Mouse (Mus musculus): ENCODE results near the gene Ddx17. TPM values are rescaled to one million over a fixed set of nuclear protein-coding genes. Genes with fewer than 3 reads are reported as not detected.

The Ddx17 gene
- total RNA-seq, 2 experiments from 2014 or later, result 80.2 to 86.8 TPM

GRCm38 (mm10) chr15:79489463-79489862, 57.1 kb downstream of the Ddx17 start:
- Histone ChIP-seq H3K4me3 (no peak overlapping the region), H3K27ac (no peak overlapping the region)
- TF ChIP-seq CTCF (IDR thresholded peaks at IDR 0.05), result no peak
- DNase-seq, result no peak
- intact Hi-C loops (cut with DNase I), result no loop called here

- H3K4me3 ChIP-seq, result no peak overlapping the region
- intact Hi-C loops (cut with DNase I), result no loop called here
- H3K27ac ChIP-seq, result no peak overlapping the region
- DNase-seq, result no peak
- TF ChIP-seq CTCF (IDR thresholded peaks at IDR 0.05), result no peak
These were observed 65.3 kb downstream of the Ddx17 start for GRCm38 (mm10) chr15:79481181-79481688.

Small RNA genes lying within 50 kb of the gene (microRNA-seq; reads per million reads assigned to microRNA genes)
- not detected for gene Gm27903

Other genes starting within 250 kb of the Ddx17 start
- 10 to 100 TPM; 19.4 to 20.1 TPM for gene Pla2g6, start 218.4 kb downstream of the Ddx17 start, total RNA-seq (2021)
- 1 to 10 TPM; 4.0 to 8.8 TPM for gene Maff, start 200.1 kb downstream of the Ddx17 start, total RNA-seq (2021)
- gene Tmem184b, start 143.2 kb downstream of the Ddx17 start, total RNA-seq (2021), result 10 to 100 TPM; 26.1 to 36.7 TPM
- gene Csnk1e, start 91.2 kb downstream of the Ddx17 start, total RNA-seq (2021), result 10 to 100 TPM; 41.8 to 61.4 TPM
- under 1 TPM in 1 of 2 experiments, not detected in 1; 0.10 TPM for gene Kcnj4, start 41.5 kb downstream of the Ddx17 start, total RNA-seq (2021)
- 1 to 10 TPM; 1.9 to 3.7 TPM for gene Kdelr3, start 30.3 kb downstream of the Ddx17 start, total RNA-seq (2021)
- gene Dmc1, start 58.4 kb upstream of the Ddx17 start, total RNA-seq (2021), result not detected
- under 1 TPM; 0.47 to 0.84 TPM for gene Fam227a, start 112.2 kb upstream of the Ddx17 start, total RNA-seq (2021)
- 10 to 100 TPM; 11.8 to 15.6 TPM for gene Cby1, start 112.5 kb upstream of the Ddx17 start, total RNA-seq (2021)
- 10 to 100 TPM; 52.8 to 78.6 TPM for gene Tomm22, start 124.1 kb upstream of the Ddx17 start, total RNA-seq (2021)
- 10 to 100 TPM; 12.3 to 18.7 TPM for gene Josd1, start 141.2 kb upstream of the Ddx17 start, total RNA-seq (2021)
- 10 to 100 TPM; 24.4 to 28.5 TPM for gene Gtpbp1, start 144.1 kb upstream of the Ddx17 start, total RNA-seq (2021)
- 10 to 100 TPM; 88.4 to 92.5 TPM for gene Sun2, start 195.8 kb upstream of the Ddx17 start, total RNA-seq (2021)
- gene Dnal4, start 231.1 kb upstream of the Ddx17 start, total RNA-seq (2021), result 1 to 10 TPM; 4.2 to 6.2 TPM